Mouse (Mus musculus) neural tube, embryonic 12.5 days (tissue): ENCODE measurements around the gene BC028528. TPM values are rescaled to one million over a fixed set of nuclear protein-coding genes. Genes with fewer than 3 reads are reported as not detected.

Source experiments
- ATAC-seq: fragments of 200-750 bp; cut with Nextera tagmentation; 2 replicates; pipeline ENCODE4 v1.8.0; 2017; ENCODE audit warnings: low read depth, mild to moderate bottlenecking, moderate TSS enrichment, moderate library complexity; ENCODE audit not compliant: low FRiP score
- H3K27ac ChIP-seq: fragments of 300-500 bp; sonication (generic); 2 replicates; pipeline ENCODE4 v1.5.1; 2016
- H3K27me3 ChIP-seq: fragments of 300-500 bp; sonication (generic); replicated peaks from 2 replicates; pipeline ENCODE4 v1.6.1; 2016; ENCODE audit warnings: mild to moderate bottlenecking
- H3K36me3 ChIP-seq: fragments of 300-500 bp; sonication (generic); 2 replicates; pipeline ENCODE4 v1.6.1; 2016; ENCODE audit warnings: mild to moderate bottlenecking
- H3K4me1 ChIP-seq: fragments of 300-500 bp; sonication (generic); 2 replicates; pipeline ENCODE4 v1.6.1; 2016
- H3K4me2 ChIP-seq: fragments of 300-500 bp; sonication (generic); replicated peaks from 2 replicates; pipeline ENCODE4 v1.6.1; 2016; ENCODE audit warnings: mild to moderate bottlenecking
- H3K4me3 ChIP-seq: fragments of 300-500 bp; sonication (generic); 2 replicates; pipeline ENCODE4 v1.5.1; 2016
- H3K9ac ChIP-seq: fragments of 300-500 bp; sonication (generic); 2 replicates; pipeline ENCODE4 v1.6.1; 2016; ENCODE audit warnings: mild to moderate bottlenecking
- H3K9me3 ChIP-seq: fragments of 300-500 bp; sonication (generic); 2 replicates; pipeline ENCODE4 v1.6.1; 2016; ENCODE audit warnings: mild to moderate bottlenecking
- WGBS: fragments of 180-500 bp; shearing (Covaris S2); methylation state at CpG from one replicate; pipeline ENCODE4 v1.1.7; 2016; 5-methylcytosine and 5-hydroxymethylcytosine counted together
- polyA plus RNA-seq: library from polyadenylated mRNA; unstranded; fragments of >200 nt; fragmentation: Nextera tagmentation; extraction: Ambion mirVana; gene quantifications from 2 replicates; pipeline ENCODE4 v1.2.1, GENCODE M21; 2016

BC028528 gene
- polyA plus RNA-seq, 1 experiment from 2014 or later: 13.5 TPM

- WGBS: 75% methylated on average over 3 of the region's 3 CpGs
- H3K4me2 ChIP-seq: no peak overlapping the region
- ATAC-seq: no peak
Measured at GRCm38 (mm10) chr3:95889664-95890063, 2.1 kb downstream of the BC028528 start.

GRCm38 (mm10) chr3:95887596-95887995, 4.2 kb downstream of the BC028528 start:
- peaks cover 13% of the 10 kb centered on the region for H3K4me1 ChIP-seq
- H3K27ac ChIP-seq: no peak overlapping the region
- H3K27me3 ChIP-seq: no peaks in the 10 kb centered on the region
- H3K4me3 ChIP-seq: no peak overlapping the region
- WGBS: 79% methylated on average over 4 of the region's 4 CpGs
- H3K9me3 ChIP-seq: no peaks in the 10 kb centered on the region
- no peak overlapping the region for H3K9ac ChIP-seq
- no peak for ATAC-seq
- no peak overlapping the region for H3K4me2 ChIP-seq
- no peaks in the 10 kb centered on the region for H3K36me3 ChIP-seq

More at GRCm38 (mm10) chr3:95889664-95890063, 2.1 kb downstream of the BC028528 start:
- no peaks in the 10 kb centered on the region for H3K36me3 ChIP-seq
- no peaks in the 10 kb centered on the region for H3K27me3 ChIP-seq
- no peak overlapping the region for H3K27ac ChIP-seq
- H3K4me3 ChIP-seq: no peak overlapping the region
- H3K9me3 ChIP-seq: no peaks in the 10 kb centered on the region
- H3K9ac ChIP-seq: no peak overlapping the region
- peaks cover 14% of the 10 kb centered on the region; the same call in 1 of the 2 replicates for H3K4me1 ChIP-seq

- H3K27ac ChIP-seq: no peak overlapping the region
- no peak overlapping the region for H3K9ac ChIP-seq
- H3K4me2 ChIP-seq: no peak overlapping the region
- H3K4me1 ChIP-seq: peaks cover 12% of the 10 kb centered on the region
- no peak overlapping the region for H3K4me3 ChIP-seq
- H3K9me3 ChIP-seq: no peaks in the 10 kb centered on the region
- ATAC-seq: no peak
- H3K36me3 ChIP-seq: no peaks in the 10 kb centered on the region
- H3K27me3 ChIP-seq: no peaks in the 10 kb centered on the region
- 81% methylated on average over 5 of the region's 5 CpGs for WGBS
Measured at GRCm38 (mm10) chr3:95884400-95884799, 7.4 kb downstream of the BC028528 start.

GRCm38 (mm10) chr3:95882816-95883425, 8.9 kb downstream of the BC028528 start:
- peaks cover 12% of the 10 kb centered on the region for H3K4me1 ChIP-seq
- H3K27ac ChIP-seq: no peak overlapping the region
- peak overlapping the region; percentile 99 for H3K4me2 ChIP-seq
- 3% methylated on average over 24 of the region's 24 CpGs for WGBS
- no peaks in the 10 kb centered on the region for H3K9me3 ChIP-seq
- no peaks in the 10 kb centered on the region for H3K36me3 ChIP-seq
- peak overlapping the region; percentile 51 for H3K9ac ChIP-seq
- 0 out of 2 replicates have a peak, but pooled peaks have one; percentile 1 for ATAC-seq
- no peaks in the 10 kb centered on the region for H3K27me3 ChIP-seq
- H3K4me3 ChIP-seq: peak overlapping the region; percentile 51

- H3K9ac ChIP-seq: peak within 1 kb of the TSS; percentile 51
- under 1% methylated on average over 66 of the region's 66 CpGs for WGBS
- peak; percentile 99 for ATAC-seq
- no peaks in the 10 kb centered on the region for H3K36me3 ChIP-seq
- peak within 1 kb of the TSS; percentile 99 for H3K4me2 ChIP-seq
- H3K9me3 ChIP-seq: no peaks in the 10 kb centered on the region
- H3K4me3 ChIP-seq: peak within 1 kb of the TSS; percentile 51
- peaks cover 12% of the 10 kb centered on the region for H3K4me1 ChIP-seq
- no peak within 1 kb of the TSS for H3K27ac ChIP-seq
- H3K27me3 ChIP-seq: no peaks in the 10 kb centered on the region
Measured at GRCm38 (mm10) chr3:95881979-95882815, 9.6 kb downstream of the BC028528 start, which contains the start of gene Ciart. Ciart (minus strand) TSS chr3:95882251.

GRCm38 (mm10) chr3:95879063-95879462, 12.7 kb downstream of the BC028528 start:
- H3K36me3 ChIP-seq: no peaks in the 10 kb centered on the region
- H3K4me2 ChIP-seq: no peak overlapping the region
- H3K4me3 ChIP-seq: no peak overlapping the region
- ATAC-seq: no peak
- no peaks in the 10 kb centered on the region for H3K27me3 ChIP-seq
- H3K9ac ChIP-seq: no peak overlapping the region
- H3K9me3 ChIP-seq: no peaks in the 10 kb centered on the region
- no peak overlapping the region for H3K27ac ChIP-seq
- peaks cover 12% of the 10 kb centered on the region for H3K4me1 ChIP-seq
- WGBS: 91% methylated on average over 4 of the region's 4 CpGs

- Histone ChIP-seq H3K9ac (peak overlapping the region; percentile 78; the same call in 1 of the 2 replicates), H3K27ac (no peak overlapping the region), H3K4me1 (peaks cover 16% of the 10 kb centered on the region), H3K27me3 (no peaks in the 10 kb centered on the region), H3K4me2 (peak overlapping the region; percentile 78), H3K4me3 (peak overlapping the region; percentile 64), H3K9me3 (no peaks in the 10 kb centered on the region), H3K36me3 (peaks cover 24% of the 10 kb centered on the region)
- WGBS: 80% methylated on average over 7 of the region's 7 CpGs
- ATAC-seq: no peak
Measured at GRCm38 (mm10) chr3:95872048-95872447, 19.8 kb downstream of the BC028528 start.

GRCm38 (mm10) chr3:95871392-95871867, 20.4 kb downstream of the BC028528 start, which contains the start of gene Mrps21:
Mrps21 (minus strand) TSS chr3:95871519.
- H3K4me1 ChIP-seq: peaks cover 16% of the 10 kb centered on the region
- peak within 1 kb of the TSS; percentile 78 for H3K9ac ChIP-seq
- H3K27me3 ChIP-seq: no peaks in the 10 kb centered on the region
- H3K4me2 ChIP-seq: peak within 1 kb of the TSS; percentile 78
- WGBS: under 1% methylated on average over 33 of the region's 33 CpGs
- peaks cover 24% of the 10 kb centered on the region for H3K36me3 ChIP-seq
- peak; percentile 94 for ATAC-seq
- no peaks in the 10 kb centered on the region for H3K9me3 ChIP-seq
- H3K27ac ChIP-seq: no peak within 1 kb of the TSS
- peak within 1 kb of the TSS; percentile 64 for H3K4me3 ChIP-seq

- H3K36me3 ChIP-seq: peaks cover 24% of the 10 kb centered on the region
- ATAC-seq: peak; percentile 72
Measured at GRCm38 (mm10) chr3:95870976-95871375, 20.8 kb downstream of the BC028528 start.

GRCm38 (mm10) chr3:95867408-95867807, 24.4 kb downstream of the BC028528 start:
- Histone ChIP-seq H3K9me3 (no peaks in the 10 kb centered on the region), H3K4me2 (no peak overlapping the region), H3K27ac (no peak overlapping the region), H3K27me3 (no peaks in the 10 kb centered on the region), H3K9ac (0 out of 2 replicates have a peak overlapping the region, but pooled peaks have one; percentile 26), H3K36me3 (peaks cover 44% of the 10 kb centered on the region), H3K4me3 (no peak overlapping the region), H3K4me1 (peaks cover 15% of the 10 kb centered on the region)
- WGBS: 94% methylated on average over 2 of the region's 2 CpGs
- no peak for ATAC-seq

More at GRCm38 (mm10) chr3:95870976-95871375, 20.8 kb downstream of the BC028528 start:
- 8% methylated on average over 15 of the region's 15 CpGs for WGBS
- H3K4me1 ChIP-seq: peaks cover 16% of the 10 kb centered on the region
- H3K9me3 ChIP-seq: no peaks in the 10 kb centered on the region
- H3K27ac ChIP-seq: no peak overlapping the region
- H3K4me2 ChIP-seq: peak overlapping the region; percentile 78
- H3K4me3 ChIP-seq: peak overlapping the region; percentile 64
- peak overlapping the region; percentile 78 for H3K9ac ChIP-seq
- no peaks in the 10 kb centered on the region for H3K27me3 ChIP-seq

- H3K4me2 ChIP-seq: no peak overlapping the region
- H3K9ac ChIP-seq: no peak overlapping the region
- H3K36me3 ChIP-seq: peaks cover 44% of the 10 kb centered on the region
- WGBS: 97% methylated on average over 5 of the region's 5 CpGs
- no peak overlapping the region for H3K4me3 ChIP-seq
- H3K27ac ChIP-seq: no peak overlapping the region
- H3K27me3 ChIP-seq: no peaks in the 10 kb centered on the region
- ATAC-seq: no peak
- peaks cover 7% of the 10 kb centered on the region; the same call in 1 of the 2 replicates for H3K4me1 ChIP-seq
- no peaks in the 10 kb centered on the region for H3K9me3 ChIP-seq
Measured at GRCm38 (mm10) chr3:95866071-95866470, 25.7 kb downstream of the BC028528 start.

- 95% methylated on average over 20 of the region's 20 CpGs for WGBS
Measured at GRCm38 (mm10) chr3:95865571-95865970, 26.2 kb downstream of the BC028528 start.

More at GRCm38 (mm10) chr3:95865571-95865970, 26.2 kb downstream of the BC028528 start:
- no peak overlapping the region for H3K4me3 ChIP-seq
- ATAC-seq: no peak
- H3K9me3 ChIP-seq: no peaks in the 10 kb centered on the region
- peaks cover 5% of the 10 kb centered on the region; the same call in 1 of the 2 replicates for H3K4me1 ChIP-seq
- peaks cover 44% of the 10 kb centered on the region for H3K36me3 ChIP-seq
- no peaks in the 10 kb centered on the region for H3K27me3 ChIP-seq
- no peak overlapping the region for H3K4me2 ChIP-seq
- H3K9ac ChIP-seq: no peak overlapping the region
- H3K27ac ChIP-seq: no peak overlapping the region
